Mouse (Mus musculus) lung, postnatal 0 days (tissue): ENCODE measurements at regions not wholly inside any gene's neighbourhood (a gene's known extent, or its start where the extent isn't known, plus 50 kb on each side); places are given as distances from the start of the nearest gene placed in this dataset.

Experiments used
- CTCF ChIP-seq: IDR thresholded peaks from 2 replicates; pipeline ENCODE4 v1.5.1; 2016; ENCODE audit warnings: antibody characterized with exemption, mild to moderate bottlenecking
- EP300 ChIP-seq: IDR thresholded peaks from 2 replicates; pipeline ENCODE4 v1.6.1; 2016; ENCODE audit warnings: antibody characterized with exemption, mild to moderate bottlenecking, control low read depth

GRCm38 (mm10) chr16:77273306-77273705 lies 259.8 kb downstream of the Usp25 start:
- no peak for TF ChIP-seq CTCF
- no peak for TF ChIP-seq EP300
